Mouse (Mus musculus) midbrain, embryonic 13.5 days (tissue): Measurements from ENCODE around the gene Exoc4. TPM values are rescaled to one million over a fixed set of nuclear protein-coding genes. Genes with fewer than 3 reads are reported as not detected.

Experiments used
- ATAC-seq: fragments of 200-750 bp; cut with Nextera tagmentation; 2 replicates; pipeline ENCODE4 v1.8.0; 2017; ENCODE audit warnings: mild to moderate bottlenecking, moderate TSS enrichment, moderate library complexity
- H3K27ac ChIP-seq: fragments of 300-500 bp; sonication (generic); 2 replicates; pipeline ENCODE4 v1.5.1; 2015; ENCODE audit warnings: inconsistent platforms, mild to moderate bottlenecking, moderate library complexity
- H3K27me3 ChIP-seq: fragments of 300-500 bp; sonication (generic); 2 replicates; pipeline ENCODE4 v1.6.1; 2015; ENCODE audit warnings: mild to moderate bottlenecking, inconsistent platforms
- H3K36me3 ChIP-seq: fragments of 300-500 bp; sonication (generic); 2 replicates; pipeline ENCODE4 v1.6.1; 2015; ENCODE audit warnings: mild to moderate bottlenecking, inconsistent platforms
- H3K4me1 ChIP-seq: fragments of 300-500 bp; sonication (generic); replicated peaks from 2 replicates; pipeline ENCODE4 v1.6.1; 2015; ENCODE audit warnings: inconsistent platforms
- H3K4me2 ChIP-seq: fragments of 300-500 bp; sonication (generic); replicated peaks from 2 replicates; pipeline ENCODE4 v1.6.1; 2015; ENCODE audit warnings: moderate library complexity, mild to moderate bottlenecking, inconsistent platforms
- H3K4me3 ChIP-seq: fragments of 300-500 bp; sonication (generic); replicated peaks from 2 replicates; pipeline ENCODE4 v1.5.1; 2015; ENCODE audit warnings: mild to moderate bottlenecking, inconsistent platforms
- H3K9ac ChIP-seq: fragments of 300-500 bp; sonication (generic); replicated peaks from 2 replicates; pipeline ENCODE4 v1.6.1; 2015; ENCODE audit warnings: mild to moderate bottlenecking, inconsistent platforms
- H3K9me3 ChIP-seq: fragments of 300-500 bp; sonication (generic); 2 replicates; pipeline ENCODE4 v1.6.1; 2016; ENCODE audit warnings: mild to moderate bottlenecking, inconsistent platforms
- WGBS: fragments of 180-500 bp; shearing (Covaris S2); methylation state at CpG from one replicate; pipeline ENCODE4 v1.1.7; 2015; 5-methylcytosine and 5-hydroxymethylcytosine counted together
- polyA plus RNA-seq: library from polyadenylated mRNA; unstranded; fragments of >200 nt; fragmentation: Nextera tagmentation; extraction: Ambion mirVana; gene quantifications from 2 replicates; pipeline ENCODE4 v1.2.1, GENCODE M21; 2015

Gene Exoc4
- 50.7 and 55.0 TPM in 2 replicates for polyA plus RNA-seq

- peak; percentile 100 for ATAC-seq
These were observed at the start of gene Exoc4 for GRCm38 (mm10) chr6:33248894-33249758. Gene Exoc4, plus strand, starts transcription at chr6:33249085.

GRCm38 (mm10) chr6:33218780-33219179, 30.1 kb upstream of the Exoc4 start:
- Histone ChIP-seq H3K9ac (no peak overlapping the region), H3K36me3 (no peaks in the 10 kb centered on the region), H3K4me2 (no peak overlapping the region), H3K4me3 (no peak overlapping the region), H3K27me3 (no peaks in the 10 kb centered on the region), H3K27ac (no peak overlapping the region), H3K4me1 (no peaks in the 10 kb centered on the region), H3K9me3 (no peaks in the 10 kb centered on the region)
- ATAC-seq = no peak
- WGBS = 51% methylated on average over 3 of the region's 3 CpGs

More at GRCm38 (mm10) chr6:33248894-33249758, at the start of gene Exoc4:
- Histone ChIP-seq H3K4me2 (peak within 1 kb of the TSS; percentile 94), H3K9ac (peak within 1 kb of the TSS; percentile 91), H3K4me1 (peaks cover 23% of the 10 kb centered on the region), H3K27ac (peak within 1 kb of the TSS; percentile 77), H3K9me3 (no peaks in the 10 kb centered on the region), H3K27me3 (no peaks in the 10 kb centered on the region), H3K36me3 (no peaks in the 10 kb centered on the region), H3K4me3 (peak within 1 kb of the TSS; percentile 94)
- 2% methylated on average over 33 of the region's 34 CpGs for whole genome bisulfite sequencing

GRCm38 (mm10) chr6:33226700-33227099, 22.2 kb upstream of the Exoc4 start:
- WGBS = 79% methylated on average over 1 of the region's 1 CpGs
- Histone ChIP-seq H3K9me3 (no peaks in the 10 kb centered on the region), H3K4me1 (peaks cover 6% of the 10 kb centered on the region; the same call in 1 of the 2 replicates), H3K36me3 (no peaks in the 10 kb centered on the region), H3K27me3 (no peaks in the 10 kb centered on the region), H3K4me3 (no peak overlapping the region), H3K9ac (no peak overlapping the region), H3K4me2 (no peak overlapping the region), H3K27ac (no peak overlapping the region)
- ATAC-seq = no peak

GRCm38 (mm10) chr6:33227371-33227770, 21.5 kb upstream of the Exoc4 start:
- no peaks in the 10 kb centered on the region for H3K36me3 ChIP-seq
- H3K4me1 ChIP-seq = peaks cover 6% of the 10 kb centered on the region; the same call in 1 of the 2 replicates
- no peak overlapping the region for H3K27ac ChIP-seq
- no peaks in the 10 kb centered on the region for H3K27me3 ChIP-seq
- 49% methylated on average over 8 of the region's 8 CpGs for WGBS
- no peak overlapping the region for H3K4me3 ChIP-seq
- no peak overlapping the region for H3K9ac ChIP-seq
- no peaks in the 10 kb centered on the region for H3K9me3 ChIP-seq
- no peak for ATAC-seq
- no peak overlapping the region for H3K4me2 ChIP-seq

GRCm38 (mm10) chr6:33241250-33241649, 7.6 kb upstream of the Exoc4 start:
- no peak for ATAC-seq
- Histone ChIP-seq H3K4me3 (no peak overlapping the region), H3K27me3 (no peaks in the 10 kb centered on the region), H3K4me2 (no peak overlapping the region), H3K36me3 (no peaks in the 10 kb centered on the region), H3K9ac (no peak overlapping the region), H3K27ac (no peak overlapping the region), H3K4me1 (no peaks in the 10 kb centered on the region), H3K9me3 (no peaks in the 10 kb centered on the region)

- H3K4me3 ChIP-seq = no peak overlapping the region
- H3K9me3 ChIP-seq = no peaks in the 10 kb centered on the region
- no peak overlapping the region for H3K9ac ChIP-seq
- 84% methylated on average over 3 of the region's 3 CpGs for WGBS
- no peaks in the 10 kb centered on the region for H3K36me3 ChIP-seq
- peaks cover 2% of the 10 kb centered on the region for H3K4me1 ChIP-seq
- no peaks in the 10 kb centered on the region for H3K27me3 ChIP-seq
- H3K27ac ChIP-seq = no peak overlapping the region
- H3K4me2 ChIP-seq = no peak overlapping the region
- ATAC-seq = no peak
These were observed 4.3 kb upstream of the Exoc4 start for GRCm38 (mm10) chr6:33244546-33244945.

GRCm38 (mm10) chr6:33247146-33247545, 1.7 kb upstream of the Exoc4 start:
- peaks cover 23% of the 10 kb centered on the region for H3K4me1 ChIP-seq
- H3K4me3 ChIP-seq = no peak overlapping the region
- no peak overlapping the region for H3K27ac ChIP-seq
- no peak for ATAC-seq
- no peak overlapping the region for H3K4me2 ChIP-seq
- WGBS = 79% methylated on average over 5 of the region's 5 CpGs
- no peaks in the 10 kb centered on the region for H3K9me3 ChIP-seq
- no peaks in the 10 kb centered on the region for H3K36me3 ChIP-seq
- H3K27me3 ChIP-seq = no peaks in the 10 kb centered on the region
- no peak overlapping the region for H3K9ac ChIP-seq

- Histone ChIP-seq H3K9ac (no peak overlapping the region), H3K9me3 (no peaks in the 10 kb centered on the region), H3K27ac (no peak overlapping the region), H3K4me2 (no peak overlapping the region), H3K36me3 (no peaks in the 10 kb centered on the region), H3K27me3 (no peaks in the 10 kb centered on the region), H3K4me3 (no peak overlapping the region), H3K4me1 (peaks cover 23% of the 10 kb centered on the region)
- WGBS = 90% methylated on average over 23 of the region's 23 CpGs
- ATAC-seq = no peak
These were observed 1.1 kb upstream of the Exoc4 start for GRCm38 (mm10) chr6:33247576-33248355.

- WGBS = 78% methylated on average over 4 of the region's 4 CpGs
- no peaks in the 10 kb centered on the region for H3K36me3 ChIP-seq
- H3K4me3 ChIP-seq = no peak overlapping the region
- peaks cover 15% of the 10 kb centered on the region for H3K4me1 ChIP-seq
- no peaks in the 10 kb centered on the region for H3K9me3 ChIP-seq
- H3K4me2 ChIP-seq = no peak overlapping the region
- H3K9ac ChIP-seq = no peak overlapping the region
- H3K27ac ChIP-seq = no peak overlapping the region
- H3K27me3 ChIP-seq = no peaks in the 10 kb centered on the region
- no peak for ATAC-seq
These were observed 7.8 kb downstream of the Exoc4 start for GRCm38 (mm10) chr6:33256638-33257037.

GRCm38 (mm10) chr6:33257076-33257789, 8.3 kb downstream of the Exoc4 start:
- ATAC-seq = no peak
- H3K4me3 ChIP-seq = no peak overlapping the region
- H3K27me3 ChIP-seq = no peaks in the 10 kb centered on the region
- H3K27ac ChIP-seq = no peak overlapping the region
- H3K4me1 ChIP-seq = peaks cover 12% of the 10 kb centered on the region; the same call in 1 of the 2 replicates
- H3K4me2 ChIP-seq = no peak overlapping the region
- H3K9me3 ChIP-seq = no peaks in the 10 kb centered on the region
- WGBS = 57% methylated on average over 5 of the region's 5 CpGs
- H3K9ac ChIP-seq = no peak overlapping the region
- no peaks in the 10 kb centered on the region for H3K36me3 ChIP-seq

GRCm38 (mm10) chr6:33259926-33260325, 11.0 kb downstream of the Exoc4 start:
- no peak for ATAC-seq
- H3K36me3 ChIP-seq = peaks cover 4% of the 10 kb centered on the region; the same call in 1 of the 2 replicates
- no peak overlapping the region for H3K27ac ChIP-seq
- WGBS = 94% methylated on average over 5 of the region's 5 CpGs
- H3K9ac ChIP-seq = no peak overlapping the region
- no peak overlapping the region for H3K4me2 ChIP-seq
- H3K27me3 ChIP-seq = no peaks in the 10 kb centered on the region
- H3K9me3 ChIP-seq = no peaks in the 10 kb centered on the region
- H3K4me1 ChIP-seq = peaks cover 7% of the 10 kb centered on the region; the same call in 1 of the 2 replicates
- H3K4me3 ChIP-seq = no peak overlapping the region
